Mouse (Mus musculus): ENCODE measurements around the gene Tmem102.

Gene Tmem102

DNA sequence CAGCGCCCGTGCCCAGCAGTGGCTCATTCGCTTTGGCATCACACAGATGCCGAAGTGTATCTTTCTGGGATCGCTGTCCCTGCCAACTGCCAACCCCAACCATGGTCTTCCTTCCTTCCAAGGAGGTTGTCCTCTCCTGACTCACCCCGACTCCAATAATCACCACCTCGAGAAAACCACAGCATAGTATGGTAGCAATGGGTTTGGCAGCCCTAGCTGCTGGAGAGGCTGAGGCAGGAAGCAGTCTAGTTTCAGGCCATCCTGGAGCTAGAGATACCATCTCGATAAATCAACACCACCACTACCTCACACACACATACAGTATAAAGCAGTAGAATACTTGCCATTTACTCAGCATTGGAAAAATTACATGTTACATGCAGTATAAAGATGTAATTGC, 13.4 kb upstream of the Tmem102 start:
- no peak for DNase-seq (ENCODE audit: low spot score)

DNA sequence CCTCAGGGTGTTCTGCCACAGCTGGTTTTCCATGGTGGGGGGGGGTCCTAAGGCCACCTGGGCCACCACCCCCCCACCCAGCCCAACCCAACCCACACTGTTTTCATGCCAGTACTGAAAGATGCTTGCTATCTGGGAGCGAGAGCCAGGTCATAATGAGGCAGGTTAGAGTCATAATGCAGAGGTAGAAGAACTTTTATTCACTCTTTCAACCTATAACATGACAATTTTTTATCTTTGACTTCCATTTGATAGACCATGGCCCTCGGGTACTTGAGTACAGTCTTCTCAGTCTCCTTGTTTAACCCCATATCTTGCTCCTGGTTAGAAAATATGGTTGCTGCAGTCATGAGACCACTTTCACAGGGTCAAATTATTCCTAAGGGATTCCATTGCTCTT, 12.9 kb upstream of the Tmem102 start, which contains the start of gene Spem2:
Spem2 (minus strand) TSS at position 101 of the 400 bp plus-strand sequence.
- no peak for DNase-seq (ENCODE audit: low spot score)

- no peak for DNase-seq (ENCODE audit: low spot score)
Measured at GRCm38 (mm10) chr11:69816520-69816919, 11.1 kb upstream of the Tmem102 start.

DNA sequence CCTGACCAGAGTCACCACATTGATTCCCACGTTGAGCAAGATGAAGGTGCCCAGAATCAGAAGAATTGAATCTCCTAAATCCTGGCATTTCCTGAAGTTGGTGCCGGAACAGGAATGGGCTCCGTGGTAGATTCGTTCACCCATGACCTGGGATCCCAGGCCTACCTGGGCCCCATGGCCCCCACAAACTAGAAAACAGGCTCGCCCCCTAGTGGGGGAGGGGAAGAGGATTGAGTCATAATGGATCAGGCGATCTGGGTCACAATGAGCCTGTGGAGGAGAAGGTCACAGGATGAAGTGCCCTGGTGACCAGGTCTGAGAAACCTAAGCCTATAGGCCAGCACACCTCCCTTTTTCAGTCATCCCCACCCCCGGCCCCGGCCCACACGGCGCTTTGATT, 9.7 kb upstream of the Tmem102 start, which contains the start of gene Gm39566:
Gm39566 (minus strand) TSS at position 144 of the 400 bp plus-strand sequence.
- no peak for DNase-seq (ENCODE audit: low spot score)

DNA sequence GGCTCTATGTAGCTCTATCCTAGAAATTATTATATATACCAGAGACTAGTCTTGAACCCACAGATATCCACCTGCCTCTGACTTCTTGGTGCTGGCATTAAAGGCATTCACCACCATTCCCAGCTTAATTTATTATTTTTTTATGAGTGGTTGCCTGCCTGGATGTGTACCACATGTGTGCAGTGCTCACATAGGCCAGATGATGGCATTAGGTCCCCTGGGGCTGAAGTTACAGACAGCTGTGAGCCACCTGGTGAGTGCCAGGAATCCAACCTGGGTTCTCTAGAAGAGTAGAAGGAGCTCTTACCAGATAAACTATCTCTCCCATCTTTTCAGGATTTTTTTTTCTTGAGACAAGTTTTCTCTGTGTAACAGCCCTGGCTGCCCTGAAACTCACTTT, 4.9 kb upstream of the Tmem102 start:
- no peak for DNase-seq (ENCODE audit: low spot score)

DNA sequence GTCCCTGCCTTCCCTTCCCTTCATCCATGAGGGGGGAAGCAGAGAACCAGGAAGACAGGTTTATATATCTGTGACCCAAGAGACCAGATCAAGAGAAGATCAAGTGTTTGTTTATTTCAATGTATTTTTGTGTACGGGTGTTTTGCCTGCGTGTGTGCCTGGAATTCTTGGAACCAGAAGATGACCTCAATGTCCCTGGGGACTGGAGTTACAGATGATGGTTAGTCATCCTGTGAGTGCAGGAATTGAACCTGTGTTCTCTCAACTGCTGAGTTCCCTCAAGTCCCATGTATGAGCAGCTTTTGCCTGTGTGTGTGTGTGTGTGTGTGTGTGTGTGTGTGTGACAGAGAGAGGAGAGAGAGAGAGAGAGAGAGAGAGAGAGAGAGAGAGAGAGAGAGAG, 2.2 kb upstream of the Tmem102 start:
- no peak for DNase-seq (ENCODE audit: low spot score)

DNA sequence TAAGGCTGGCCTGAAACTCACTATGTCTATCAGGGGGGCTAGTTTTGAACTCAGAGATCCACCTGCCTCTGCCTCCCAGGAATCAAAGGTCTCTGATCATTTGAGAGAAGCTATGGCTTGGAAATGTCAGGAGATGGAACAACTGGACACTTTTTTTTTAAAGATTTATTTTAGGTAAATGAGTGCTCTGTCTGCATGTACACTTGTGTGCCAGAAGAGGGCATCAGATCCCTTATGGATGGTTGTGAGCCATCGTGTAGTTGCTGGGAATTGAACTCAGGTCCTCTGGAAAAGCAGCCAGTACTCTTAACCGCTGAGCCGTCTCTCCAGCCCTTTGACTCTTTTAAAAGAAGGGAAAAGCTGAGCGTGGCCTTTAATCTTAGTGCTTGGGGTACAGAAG, 954 bp upstream of the Tmem102 start:
- DNase-seq (ENCODE audit: low spot score) = no peak

- no peak for DNase-seq (ENCODE audit: low spot score)
Measured at GRCm38 (mm10) chr11:69804652-69804940, 828 bp downstream of the Tmem102 start.

DNA sequence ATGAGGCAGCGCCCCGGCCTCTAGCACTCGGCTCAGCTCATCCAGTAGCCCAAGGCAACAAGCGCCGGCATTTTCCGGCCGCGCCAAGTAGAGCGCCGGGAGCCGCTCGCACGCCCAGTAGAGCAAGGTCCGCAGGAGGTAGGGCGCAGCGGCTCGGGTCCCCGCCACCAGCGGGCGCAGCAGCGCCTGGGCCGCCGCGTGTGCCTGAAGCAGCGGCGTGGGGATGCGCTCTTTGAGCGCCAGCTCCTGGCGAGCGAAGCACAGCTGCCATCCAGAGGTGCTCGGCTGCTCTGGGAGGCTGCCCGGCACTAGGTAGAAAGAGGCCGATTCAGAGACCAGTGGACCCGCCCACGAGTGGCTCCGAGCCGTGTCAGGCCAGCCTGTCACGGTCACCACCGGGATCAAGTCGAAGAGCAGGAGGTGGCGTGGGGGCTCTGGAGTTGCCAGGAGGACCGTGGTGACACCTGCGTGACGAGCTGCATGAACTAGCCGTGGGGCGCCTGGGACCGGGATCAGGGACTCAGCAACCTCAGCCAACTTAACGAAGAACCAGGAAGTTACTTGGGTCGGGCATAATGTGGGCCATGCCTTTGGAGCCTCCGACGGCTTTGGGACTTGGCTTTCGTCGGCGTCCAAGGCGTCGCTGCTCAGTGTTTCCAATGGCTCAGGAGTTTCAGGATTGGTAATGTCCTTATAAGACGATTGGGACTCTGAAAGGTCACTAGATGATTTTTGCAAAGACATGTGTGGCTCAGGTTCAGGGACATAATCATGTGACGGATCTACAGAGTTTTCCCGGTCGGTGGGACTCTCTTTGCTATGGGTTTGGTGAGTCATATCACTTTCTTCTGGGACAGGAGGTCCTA, 1.4 kb downstream of the Tmem102 start:
- peak; percentile 38 for DNase-seq (ENCODE audit: low spot score)

GRCm38 (mm10) chr11:69803328-69803727, 2.1 kb downstream of the Tmem102 start:
- DNase-seq (ENCODE audit: low spot score) = no peak

DNA sequence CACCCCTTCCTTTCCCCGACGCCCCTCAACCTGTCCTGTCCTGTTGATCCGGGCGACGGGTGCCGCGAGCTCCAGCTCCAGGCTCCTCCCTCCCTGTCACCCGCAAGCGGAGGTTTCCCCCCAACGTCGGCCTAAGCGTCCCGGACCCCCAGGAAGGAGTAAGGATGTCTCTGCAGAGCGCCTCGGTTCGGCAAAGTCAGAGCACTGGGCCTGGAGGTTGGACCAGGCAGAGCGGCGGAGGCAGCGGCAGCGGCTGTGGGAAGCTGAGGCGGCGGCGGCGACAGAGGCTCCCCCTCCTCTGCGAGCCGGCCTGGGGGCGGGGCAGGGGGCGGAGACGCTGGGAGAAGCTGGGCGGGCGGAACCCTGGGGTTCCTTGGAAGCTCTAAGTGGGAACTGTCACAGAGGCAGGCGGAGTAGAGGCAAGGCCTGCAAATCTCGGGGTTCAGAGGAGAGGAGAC, 2.7 kb downstream of the Tmem102 start:
- DNase-seq (ENCODE audit: low spot score) = no peak

- no peak for DNase-seq (ENCODE audit: low spot score)
Measured at GRCm38 (mm10) chr11:69801379-69801977, 3.9 kb downstream of the Tmem102 start, which contains the start of gene Fgf11. Gene Fgf11, minus strand, starts transcription at chr11:69801857.

DNA sequence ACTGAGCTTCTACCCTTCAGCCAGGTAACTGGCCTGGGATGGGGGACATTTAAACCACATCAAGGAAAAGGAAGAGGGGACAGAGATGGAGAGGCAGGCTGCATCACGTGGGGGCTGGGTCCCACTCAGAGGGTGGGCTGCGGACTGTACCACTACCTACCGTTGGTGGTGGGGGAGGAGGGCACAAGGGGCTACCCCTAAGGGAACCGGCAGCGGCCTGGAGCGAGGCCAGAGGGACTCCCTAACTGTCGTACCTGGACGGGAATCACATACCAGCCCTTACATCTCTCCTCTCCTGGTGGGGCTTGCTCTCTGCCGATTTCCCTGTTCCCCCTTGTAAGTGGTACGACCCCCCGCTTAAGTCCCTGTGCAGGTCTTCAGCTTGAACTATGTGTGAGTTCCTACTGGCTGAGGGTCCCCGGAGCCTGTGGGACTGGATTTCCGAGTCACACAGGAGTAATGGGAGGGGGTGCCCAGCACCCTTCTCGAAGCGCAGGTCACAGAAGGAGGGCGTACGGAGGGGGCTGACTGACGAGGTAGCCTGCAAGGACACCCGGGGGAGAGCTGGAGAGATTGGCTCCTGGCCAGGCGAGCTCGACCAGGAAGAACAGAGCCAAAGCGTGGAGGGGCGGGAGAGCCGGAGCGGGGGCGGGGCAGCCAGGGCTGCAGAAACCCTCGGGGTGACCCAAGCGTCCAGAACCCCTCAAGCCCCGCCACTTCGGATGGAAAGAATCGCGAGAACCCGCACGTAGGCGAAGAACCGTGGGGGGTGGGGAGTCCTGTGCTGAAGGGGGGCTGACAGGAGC, 4.8 kb downstream of the Tmem102 start:
- no peak for DNase-seq (ENCODE audit: low spot score)

DNA sequence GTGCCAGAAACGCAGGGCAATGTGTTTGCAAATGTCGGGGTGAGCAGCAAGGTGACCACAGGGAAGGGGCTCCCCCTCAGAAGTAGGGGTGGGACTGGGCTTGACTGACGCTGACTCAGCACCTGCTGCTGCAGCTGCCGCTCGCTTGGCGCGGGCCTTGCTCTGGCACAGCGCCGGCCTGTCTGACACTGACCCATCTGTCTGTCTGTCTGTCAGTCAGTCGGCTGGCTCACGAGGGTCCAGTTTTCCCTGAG, 5.4 kb downstream of the Tmem102 start:
- DNase-seq (ENCODE audit: low spot score) = no peak

DNA sequence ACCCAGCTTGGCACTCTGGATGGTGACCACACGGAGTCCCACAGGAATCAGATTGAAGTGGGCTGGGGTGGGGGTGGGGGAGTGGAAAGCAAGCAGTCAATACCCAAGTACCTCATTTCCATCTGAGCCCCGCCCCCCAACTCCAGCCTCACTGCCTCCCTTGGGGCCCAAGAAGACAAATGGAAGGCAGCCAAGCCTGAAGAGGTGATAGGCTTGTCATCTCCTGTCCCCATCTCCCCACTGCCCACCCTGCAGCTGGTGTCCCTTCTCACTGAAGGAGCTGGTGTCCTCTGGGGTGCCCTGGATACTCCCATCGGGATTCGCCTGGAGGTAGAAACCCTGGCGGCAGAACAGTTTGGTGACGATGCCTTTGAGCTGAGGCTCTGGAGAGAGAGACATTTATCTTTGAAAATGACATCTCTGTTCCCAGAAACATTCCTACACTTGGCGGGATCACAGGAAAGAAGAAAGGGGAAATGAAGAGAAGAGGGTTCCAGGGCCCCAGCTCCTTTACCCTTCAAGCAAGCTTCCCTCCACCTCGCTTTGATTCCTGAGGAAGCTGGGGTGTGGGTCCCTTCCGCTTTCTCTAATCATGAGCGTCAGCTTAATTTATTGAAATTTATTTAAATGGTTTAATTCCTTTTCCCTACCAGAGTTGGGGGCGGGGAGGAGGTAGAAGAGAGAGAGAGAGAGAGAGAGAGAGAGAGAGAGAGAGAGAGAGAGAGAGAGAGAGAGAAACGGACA, 5.9 kb downstream of the Tmem102 start:
- DNase-seq (ENCODE audit: low spot score) = no peak

GRCm38 (mm10) chr11:69797924-69798323, 7.5 kb downstream of the Tmem102 start:
- DNase-seq (ENCODE audit: low spot score) = no peak

GRCm38 (mm10) chr11:69795983-69796435, 9.4 kb downstream of the Tmem102 start:
- no peak for DNase-seq (ENCODE audit: low spot score)

GRCm38 (mm10) chr11:69795168-69795982, 10.0 kb downstream of the Tmem102 start, which contains the start of gene Chrnb1:
Gene Chrnb1, minus strand, starts transcription at chr11:69795943.
- DNase-seq (ENCODE audit: low spot score) = peak; percentile 96

DNA sequence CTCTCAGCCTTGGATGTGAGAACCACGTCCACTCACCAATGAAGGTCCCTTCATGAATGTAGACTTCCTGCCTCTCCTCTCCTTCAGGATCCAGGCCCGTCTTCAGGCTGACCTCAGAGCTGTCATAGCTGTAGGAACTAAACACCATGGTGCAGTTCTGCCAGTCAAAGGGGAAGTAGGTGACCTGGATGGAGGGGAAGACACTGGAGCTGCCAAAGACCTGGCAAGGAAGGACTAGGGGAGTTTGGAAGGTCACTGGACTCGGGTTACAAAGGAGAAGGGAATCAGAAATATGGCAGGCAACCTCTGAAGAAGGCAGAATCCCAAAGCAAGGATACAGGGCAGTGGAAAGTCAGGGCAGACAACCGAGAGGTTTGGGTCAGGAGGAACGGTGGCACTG, 12.0 kb downstream of the Tmem102 start:
- no peak for DNase-seq (ENCODE audit: low spot score)

DNA sequence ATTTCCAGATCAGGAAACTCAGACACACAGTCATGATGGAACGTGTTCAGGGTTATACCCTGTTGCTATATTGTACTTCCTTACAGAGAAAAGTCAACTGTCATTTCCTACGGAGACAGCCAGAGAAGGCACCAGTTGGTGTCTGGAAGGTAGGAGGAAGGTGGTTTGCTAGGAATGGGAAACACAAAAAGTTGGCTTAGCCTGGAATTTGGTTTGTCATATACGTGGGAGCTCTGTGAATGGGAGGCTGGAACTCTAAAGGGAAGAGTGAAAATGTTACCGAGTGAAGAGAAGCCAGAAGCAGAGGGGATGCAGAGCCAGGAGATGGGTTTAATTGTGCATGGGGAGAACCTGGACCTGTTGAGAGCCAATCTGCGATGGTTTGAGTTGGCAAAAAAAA, 14.0 kb downstream of the Tmem102 start:
- no peak for DNase-seq (ENCODE audit: low spot score)

GRCm38 (mm10) chr11:69789431-69789830, 16.0 kb downstream of the Tmem102 start:
- no peak for DNase-seq (ENCODE audit: low spot score)

Data from c-Kit-positive CD71-positive TER-119-positive erythroid progenitor cells, embryonic 14.5 days (primary cell).